Mouse (Mus musculus) G1E (cell line): ENCODE data around the gene Kyat1.

Experiments
- CTCF ChIP-seq: IDR thresholded peaks from 2 replicates; pipeline ENCODE4 v1.5.1; 2012; ENCODE audit warnings: low read depth, low read length, inconsistent platforms, mixed read lengths
- GATA1 ChIP-seq: IDR thresholded peaks from 2 replicates; pipeline ENCODE4 v1.6.1; 2012; ENCODE audit warnings: borderline replicate concordance, low read length, inconsistent platforms, mixed read lengths
- POLR2AphosphoS5 ChIP-seq: IDR thresholded peaks from 2 replicates; pipeline ENCODE4 v1.6.1; 2012; ENCODE audit warnings: low read depth, low read length, inconsistent platforms; ENCODE audit not compliant: insufficient replicate concordance

GRCm38 (mm10) chr2:30199984-30200383, 5.7 kb downstream of the Kyat1 start:
- TF ChIP-seq CTCF (no peak), POLR2AphosphoS5 (no peak), GATA1 (no peak)
